Mouse (Mus musculus): ENCODE measurements around the gene Cnmd. TPM values are rescaled to one million over a fixed set of nuclear protein-coding genes. Genes with fewer than 3 reads are reported as not detected.

The Cnmd gene
- polyA plus RNA-seq (2015; fragmentation: Nextera tagmentation; extraction: Ambion mirVana) = not detected in 2 replicates

GRCm38 (mm10) chr14:79662001-79662400 is at the start of gene Cnmd:
Gene Cnmd, minus strand, starts transcription at chr14:79662170.

Other genes starting within 250 kb of the Cnmd start
- 4.3 and 4.5 TPM in 2 replicates for gene Kbtbd7, start 235.7 kb downstream of the Cnmd start, polyA plus RNA-seq (2015; fragmentation: Nextera tagmentation; extraction: Ambion mirVana)
- 3.6 and 4.8 TPM in 2 replicates for gene Kbtbd6, start 210.3 kb downstream of the Cnmd start, polyA plus RNA-seq (2015; fragmentation: Nextera tagmentation; extraction: Ambion mirVana)
- gene Elf1, start 181.0 kb downstream of the Cnmd start, polyA plus RNA-seq (2015; fragmentation: Nextera tagmentation; extraction: Ambion mirVana) = 20.6 and 24.2 TPM in 2 replicates
- gene Wbp4, start 180.7 kb downstream of the Cnmd start, polyA plus RNA-seq (2015; fragmentation: Nextera tagmentation; extraction: Ambion mirVana) = 24.5 and 27.2 TPM in 2 replicates
- 54.4 and 56.6 TPM in 2 replicates for gene Sugt1, start 74.5 kb downstream of the Cnmd start, polyA plus RNA-seq (2015; fragmentation: Nextera tagmentation; extraction: Ambion mirVana)
- gene Pcdh8, start 109.1 kb upstream of the Cnmd start, polyA plus RNA-seq (2015; fragmentation: Nextera tagmentation; extraction: Ambion mirVana) = 0.35 and 0.40 TPM in 2 replicates